Mouse (Mus musculus): ENCODE data around the gene Ppp2ca. TPM values are rescaled to one million over a fixed set of nuclear protein-coding genes. Genes with fewer than 3 reads are reported as not detected.

The Ppp2ca gene
- polyA plus RNA-seq, 1 experiment from 2014 or later = 122 TPM

DNA sequence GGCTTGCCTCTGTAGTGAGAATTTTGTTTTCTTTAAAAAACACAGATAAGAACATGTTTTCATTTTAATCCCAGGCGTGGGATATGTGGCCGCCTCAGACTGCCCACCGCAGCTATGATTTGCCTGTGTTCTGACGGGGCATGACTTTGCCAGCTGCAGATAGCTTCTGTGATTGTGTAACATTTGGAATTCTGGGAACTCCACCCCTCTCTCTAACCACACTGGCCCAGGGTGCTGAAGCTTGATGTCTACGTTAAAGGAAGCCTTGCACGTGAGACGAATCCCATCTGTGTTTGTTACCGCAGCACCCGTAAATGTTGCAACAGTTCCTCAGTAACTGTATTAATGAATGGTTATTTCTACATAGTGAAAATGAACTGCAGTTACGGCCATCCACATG, 26.7 kb upstream of the Ppp2ca start:
- Histone ChIP-seq H3K9me3 (replicated peaks; ENCODE audit: control insufficient read depth, low read length, poor library complexity, severe bottlenecking) (no peaks in the 10 kb centered on the region), H3K36me3 (ENCODE audit: control insufficient read depth, insufficient read depth, low read length) (no peaks in the 10 kb centered on the region), H3K4me3 (ENCODE audit: low read depth, low read length) (no peak overlapping the region), H3K4me1 (ENCODE audit: control insufficient read depth, insufficient read depth, low read length) (no peaks in the 10 kb centered on the region), H3K27ac (ENCODE audit: low read length) (no peak overlapping the region), H3K27me3 (ENCODE audit: control insufficient read depth, insufficient read depth, low read depth, low read length) (no peaks in the 10 kb centered on the region), H3K9ac (ENCODE audit: low read depth, low read length) (no peak overlapping the region), H3K4me2 (ENCODE audit: low read length) (no peak overlapping the region)
- no peak for ATAC-seq
- 89% methylated on average over 10 of the region's 10 CpGs for WGBS

DNA sequence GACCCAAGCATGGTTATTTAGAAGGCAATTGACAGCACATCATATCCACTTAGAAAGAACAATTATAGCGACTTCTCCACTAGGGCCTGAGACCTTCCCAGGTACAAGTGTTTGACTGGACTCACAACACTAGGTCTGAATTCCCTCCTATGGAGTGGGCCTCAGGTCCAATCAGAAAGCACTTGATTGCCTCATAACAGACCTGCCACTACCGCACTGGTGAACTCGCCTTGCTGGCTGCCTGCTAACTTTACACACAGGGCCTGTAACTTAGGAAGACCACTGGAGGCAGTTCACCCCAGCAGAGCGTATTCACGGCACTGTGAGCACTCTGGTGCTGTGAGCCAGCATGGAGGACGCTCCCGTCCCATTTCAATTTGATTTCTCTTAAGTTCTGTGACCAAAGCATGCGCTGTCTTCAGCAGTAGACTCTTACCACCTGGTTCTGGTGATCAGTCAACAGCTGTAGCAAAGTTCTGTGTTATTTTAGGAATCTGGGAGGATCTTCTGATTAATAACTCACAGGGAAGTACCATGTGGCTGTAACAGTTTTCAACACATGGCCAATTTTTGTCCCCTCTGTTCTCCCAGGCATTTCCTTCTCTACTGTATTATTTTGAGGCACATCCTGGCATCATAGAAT, 24.8 kb upstream of the Ppp2ca start:
- Histone ChIP-seq H3K27ac (ENCODE audit: low read length) (no peak overlapping the region), H3K4me1 (ENCODE audit: control insufficient read depth, insufficient read depth, low read length) (no peaks in the 10 kb centered on the region), H3K36me3 (ENCODE audit: control insufficient read depth, insufficient read depth, low read length) (no peaks in the 10 kb centered on the region), H3K4me3 (ENCODE audit: low read depth, low read length) (no peak overlapping the region), H3K9me3 (replicated peaks; ENCODE audit: control insufficient read depth, low read length, poor library complexity, severe bottlenecking) (no peaks in the 10 kb centered on the region), H3K27me3 (ENCODE audit: control insufficient read depth, insufficient read depth, low read depth, low read length) (no peaks in the 10 kb centered on the region), H3K4me2 (ENCODE audit: low read length) (no peak overlapping the region), H3K9ac (ENCODE audit: low read depth, low read length) (no peak overlapping the region)
- 82% methylated on average over 8 of the region's 8 CpGs for WGBS
- no peak for ATAC-seq

DNA sequence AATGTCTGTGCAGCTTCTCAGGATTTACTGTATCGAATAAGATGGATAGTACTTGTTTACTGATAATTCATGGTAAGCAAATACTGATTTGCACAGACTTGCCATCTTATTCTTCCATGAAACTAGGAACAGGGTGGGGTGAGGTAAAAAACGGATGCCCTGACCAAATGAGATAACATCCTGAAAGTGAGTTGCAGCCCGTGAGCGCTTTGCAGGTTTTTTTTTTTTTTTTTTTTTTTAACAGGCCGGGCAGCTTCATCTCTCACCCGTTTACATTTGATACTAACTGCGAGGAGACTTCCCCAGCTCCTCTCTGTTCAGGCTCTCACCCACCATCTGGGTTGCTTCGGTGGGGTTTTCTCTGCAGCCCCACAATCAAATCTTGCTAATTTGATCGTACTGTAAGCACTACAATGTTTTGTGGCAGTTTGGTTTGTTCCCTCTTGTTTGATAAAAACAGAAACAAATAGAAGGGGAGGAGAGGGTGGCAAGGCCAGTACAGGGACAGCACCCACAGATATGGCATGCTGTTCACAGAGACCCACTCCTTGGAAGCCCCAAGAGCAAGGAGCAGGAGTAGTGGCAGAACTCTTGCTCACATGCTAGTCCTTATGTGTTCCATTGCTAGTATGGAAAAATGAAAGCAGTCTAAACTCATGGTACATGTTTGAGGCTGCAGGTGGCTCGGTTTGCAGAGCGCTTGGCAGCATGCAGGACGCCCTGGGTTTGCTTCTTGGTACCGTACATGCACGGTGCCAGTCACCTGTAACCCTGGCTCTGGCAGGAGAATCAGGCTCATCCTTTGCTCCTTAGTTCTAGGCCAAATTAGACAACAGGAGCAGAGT, 23.6 kb upstream of the Ppp2ca start:
- WGBS = 80% methylated on average over 14 of the region's 14 CpGs
- Histone ChIP-seq H3K4me1 (ENCODE audit: control insufficient read depth, insufficient read depth, low read length) (no peaks in the 10 kb centered on the region), H3K27me3 (ENCODE audit: control insufficient read depth, insufficient read depth, low read depth, low read length) (no peaks in the 10 kb centered on the region), H3K27ac (ENCODE audit: low read length) (no peak overlapping the region), H3K4me3 (ENCODE audit: low read depth, low read length) (no peak overlapping the region), H3K9ac (ENCODE audit: low read depth, low read length) (no peak overlapping the region), H3K9me3 (replicated peaks; ENCODE audit: control insufficient read depth, low read length, poor library complexity, severe bottlenecking) (no peaks in the 10 kb centered on the region), H3K36me3 (ENCODE audit: control insufficient read depth, insufficient read depth, low read length) (no peaks in the 10 kb centered on the region), H3K4me2 (ENCODE audit: low read length) (no peak overlapping the region)
- no peak for ATAC-seq

DNA sequence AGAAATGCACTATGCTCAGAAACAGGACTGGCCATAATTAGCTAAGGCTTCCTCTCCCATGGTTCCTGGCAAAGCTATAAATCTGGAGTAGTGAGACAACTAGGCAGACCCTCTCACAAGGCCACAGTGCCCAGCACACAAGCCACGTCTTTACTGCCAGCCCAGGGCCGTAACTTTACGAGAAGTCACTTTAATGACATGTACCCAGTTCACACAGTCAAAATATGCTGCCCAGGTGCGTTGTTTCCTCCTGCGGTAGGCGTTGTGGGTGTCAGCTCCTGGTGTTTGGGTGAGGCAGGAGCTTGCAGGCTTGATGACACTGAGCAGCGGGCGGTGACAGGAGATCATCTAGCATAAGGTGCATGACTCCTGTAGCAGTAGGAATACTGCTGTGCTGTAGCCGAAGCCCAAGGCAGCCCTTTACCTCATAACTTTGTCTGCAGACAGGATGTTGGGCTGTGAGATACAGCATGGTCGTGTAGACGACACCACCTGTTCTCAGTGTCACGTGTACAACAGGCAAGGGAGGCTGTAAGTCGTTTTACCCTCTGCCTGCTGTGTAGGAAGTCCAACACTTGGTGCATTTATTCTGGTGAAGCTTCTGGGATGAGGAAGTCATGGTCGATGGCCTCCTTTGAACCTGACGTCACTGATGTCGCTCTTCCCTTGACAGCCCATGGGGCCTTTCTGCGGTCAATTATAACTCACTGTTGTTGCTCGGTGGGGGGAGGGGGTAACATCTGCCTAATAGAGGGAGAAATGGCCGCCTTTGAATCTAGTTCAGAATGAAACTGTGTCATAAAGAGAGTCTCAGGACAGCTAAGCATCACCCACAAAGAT, 22.5 kb upstream of the Ppp2ca start:
- H3K36me3 ChIP-seq (ENCODE audit: control insufficient read depth, insufficient read depth, low read length) = no peaks in the 10 kb centered on the region
- no peak overlapping the region for H3K4me2 ChIP-seq (ENCODE audit: low read length)
- H3K27ac ChIP-seq (ENCODE audit: low read length) = no peak overlapping the region
- H3K4me1 ChIP-seq (ENCODE audit: control insufficient read depth, insufficient read depth, low read length) = no peaks in the 10 kb centered on the region
- H3K4me3 ChIP-seq (ENCODE audit: low read depth, low read length) = no peak overlapping the region
- no peaks in the 10 kb centered on the region for H3K9me3 ChIP-seq (replicated peaks; ENCODE audit: control insufficient read depth, low read length, poor library complexity, severe bottlenecking)
- 80% methylated on average over 19 of the region's 19 CpGs for WGBS
- ATAC-seq = no peak
- no peak overlapping the region for H3K9ac ChIP-seq (ENCODE audit: low read depth, low read length)
- no peaks in the 10 kb centered on the region for H3K27me3 ChIP-seq (ENCODE audit: control insufficient read depth, insufficient read depth, low read depth, low read length)

DNA sequence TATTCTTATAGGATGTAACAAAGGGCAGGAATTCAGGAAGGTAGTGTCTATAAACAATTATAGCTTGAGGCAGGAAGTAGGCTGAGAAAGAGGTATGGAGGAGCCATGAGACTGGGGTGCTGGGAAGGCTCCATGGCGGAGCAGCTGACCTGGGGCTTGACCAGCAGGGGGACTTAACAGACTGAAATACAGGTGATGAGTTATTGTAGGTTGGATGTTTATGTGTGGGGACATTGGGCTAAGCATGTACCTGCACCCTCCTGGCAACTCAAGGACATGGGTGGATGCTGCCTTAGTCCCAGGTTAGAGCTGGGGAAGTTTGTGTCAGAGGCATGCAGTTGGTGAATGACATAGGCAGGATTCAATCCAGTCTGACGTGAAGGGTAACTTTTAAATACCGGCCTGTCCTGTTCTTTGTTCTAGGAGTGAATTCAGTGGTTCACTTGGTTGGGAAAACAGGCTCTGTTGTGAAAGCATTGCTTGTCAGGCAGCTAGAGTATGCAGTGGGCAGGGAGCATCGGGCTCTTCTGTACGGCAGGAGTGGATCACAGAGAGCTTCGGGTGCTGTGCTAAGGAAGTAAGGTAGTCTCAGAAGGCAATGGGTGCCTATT, 21.6 kb upstream of the Ppp2ca start:
- Histone ChIP-seq H3K4me2 (ENCODE audit: low read length) (no peak overlapping the region), H3K4me1 (ENCODE audit: control insufficient read depth, insufficient read depth, low read length) (no peaks in the 10 kb centered on the region), H3K27me3 (ENCODE audit: control insufficient read depth, insufficient read depth, low read depth, low read length) (no peaks in the 10 kb centered on the region), H3K9me3 (replicated peaks; ENCODE audit: control insufficient read depth, low read length, poor library complexity, severe bottlenecking) (no peaks in the 10 kb centered on the region), H3K9ac (ENCODE audit: low read depth, low read length) (no peak overlapping the region), H3K27ac (ENCODE audit: low read length) (no peak overlapping the region), H3K4me3 (ENCODE audit: low read depth, low read length) (no peak overlapping the region), H3K36me3 (ENCODE audit: control insufficient read depth, insufficient read depth, low read length) (no peaks in the 10 kb centered on the region)
- no peak for ATAC-seq
- WGBS = 90% methylated on average over 6 of the region's 6 CpGs

DNA sequence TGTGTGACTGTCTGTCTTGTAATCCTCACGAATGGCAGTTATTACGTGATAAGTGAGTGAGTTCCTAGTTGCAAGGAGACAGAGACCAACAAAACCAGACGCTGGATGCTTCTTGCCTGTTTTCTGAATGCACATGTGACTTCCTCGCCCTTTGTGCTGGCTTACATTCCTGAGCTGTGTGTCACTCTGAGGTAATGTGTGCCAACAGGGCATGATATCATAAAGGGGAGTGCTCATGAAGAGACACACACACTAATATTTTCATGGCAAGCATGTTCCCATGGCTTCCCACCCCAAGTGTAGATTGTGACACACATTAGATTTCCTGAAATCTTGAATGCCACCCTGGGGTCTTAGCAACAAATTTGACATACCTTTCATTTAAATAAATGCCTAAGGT, 20.5 kb upstream of the Ppp2ca start:
- Histone ChIP-seq H3K36me3 (ENCODE audit: control insufficient read depth, insufficient read depth, low read length) (no peaks in the 10 kb centered on the region), H3K9me3 (replicated peaks; ENCODE audit: control insufficient read depth, low read length, poor library complexity, severe bottlenecking) (no peaks in the 10 kb centered on the region), H3K4me2 (ENCODE audit: low read length) (no peak overlapping the region), H3K27ac (ENCODE audit: low read length) (no peak overlapping the region), H3K4me3 (ENCODE audit: low read depth, low read length) (no peak overlapping the region), H3K4me1 (ENCODE audit: control insufficient read depth, insufficient read depth, low read length) (no peaks in the 10 kb centered on the region), H3K9ac (ENCODE audit: low read depth, low read length) (no peak overlapping the region), H3K27me3 (ENCODE audit: control insufficient read depth, insufficient read depth, low read depth, low read length) (no peaks in the 10 kb centered on the region)
- ATAC-seq = no peak
- 89% methylated on average over 4 of the region's 4 CpGs for WGBS

DNA sequence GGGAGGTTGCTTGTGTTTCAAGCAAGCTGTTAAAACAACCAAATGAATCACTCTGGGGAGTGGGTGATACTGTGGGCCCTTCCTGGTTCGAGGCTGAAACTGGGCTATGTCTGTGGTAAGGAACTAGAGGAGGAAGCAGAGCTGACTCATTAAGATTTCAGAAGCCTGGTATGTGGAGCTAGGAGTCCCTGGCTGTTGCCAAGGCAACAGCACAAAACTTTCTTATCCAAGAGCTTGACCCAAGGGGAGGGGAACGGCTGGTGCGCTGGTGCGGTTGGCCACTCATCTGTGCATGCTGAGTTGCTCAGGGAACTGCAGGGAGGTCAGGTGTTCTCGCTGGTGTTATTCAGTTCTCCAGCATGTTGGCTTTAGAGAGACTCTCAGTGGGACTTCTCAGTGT, 18.5 kb upstream of the Ppp2ca start:
- 7% methylated on average over 5 of the region's 5 CpGs for WGBS
- H3K27ac ChIP-seq (ENCODE audit: low read length) = no peak overlapping the region
- H3K36me3 ChIP-seq (ENCODE audit: control insufficient read depth, insufficient read depth, low read length) = no peaks in the 10 kb centered on the region
- H3K9me3 ChIP-seq (replicated peaks; ENCODE audit: control insufficient read depth, low read length, poor library complexity, severe bottlenecking) = no peaks in the 10 kb centered on the region
- no peak overlapping the region for H3K9ac ChIP-seq (ENCODE audit: low read depth, low read length)
- no peaks in the 10 kb centered on the region for H3K27me3 ChIP-seq (ENCODE audit: control insufficient read depth, insufficient read depth, low read depth, low read length)
- ATAC-seq = peak; percentile 54; the same call in 1 of the 2 replicates
- H3K4me3 ChIP-seq (ENCODE audit: low read depth, low read length) = no peak overlapping the region
- no peak overlapping the region for H3K4me2 ChIP-seq (ENCODE audit: low read length)
- H3K4me1 ChIP-seq (ENCODE audit: control insufficient read depth, insufficient read depth, low read length) = no peaks in the 10 kb centered on the region

DNA sequence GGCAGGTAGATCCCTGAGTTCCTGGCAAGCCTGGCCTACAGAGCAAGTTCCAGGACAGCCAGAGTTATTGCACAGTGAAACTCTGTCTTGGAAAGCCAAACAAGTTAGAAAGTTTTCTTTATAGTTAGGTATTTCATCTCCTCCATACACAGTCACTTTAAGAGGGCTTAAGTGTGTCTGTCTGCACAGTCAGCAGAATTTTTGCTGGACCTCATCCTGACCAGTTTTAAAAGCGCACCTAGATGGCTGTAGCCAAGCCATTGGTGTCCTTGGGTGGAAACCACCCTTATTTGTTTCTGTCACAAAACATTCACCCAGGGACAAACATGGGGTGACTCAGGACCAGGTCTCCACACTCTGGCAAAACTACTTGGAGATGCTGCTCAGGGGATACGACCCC, 17.8 kb upstream of the Ppp2ca start:
- Histone ChIP-seq H3K27ac (ENCODE audit: low read length) (no peak overlapping the region), H3K27me3 (ENCODE audit: control insufficient read depth, insufficient read depth, low read depth, low read length) (no peaks in the 10 kb centered on the region), H3K4me3 (ENCODE audit: low read depth, low read length) (no peak overlapping the region), H3K36me3 (ENCODE audit: control insufficient read depth, insufficient read depth, low read length) (no peaks in the 10 kb centered on the region), H3K9ac (ENCODE audit: low read depth, low read length) (no peak overlapping the region), H3K9me3 (replicated peaks; ENCODE audit: control insufficient read depth, low read length, poor library complexity, severe bottlenecking) (no peaks in the 10 kb centered on the region), H3K4me1 (ENCODE audit: control insufficient read depth, insufficient read depth, low read length) (no peaks in the 10 kb centered on the region), H3K4me2 (ENCODE audit: low read length) (no peak overlapping the region)
- 87% methylated on average over 2 of the region's 2 CpGs for WGBS
- ATAC-seq = no peak
